In the genomic region with DNA sequence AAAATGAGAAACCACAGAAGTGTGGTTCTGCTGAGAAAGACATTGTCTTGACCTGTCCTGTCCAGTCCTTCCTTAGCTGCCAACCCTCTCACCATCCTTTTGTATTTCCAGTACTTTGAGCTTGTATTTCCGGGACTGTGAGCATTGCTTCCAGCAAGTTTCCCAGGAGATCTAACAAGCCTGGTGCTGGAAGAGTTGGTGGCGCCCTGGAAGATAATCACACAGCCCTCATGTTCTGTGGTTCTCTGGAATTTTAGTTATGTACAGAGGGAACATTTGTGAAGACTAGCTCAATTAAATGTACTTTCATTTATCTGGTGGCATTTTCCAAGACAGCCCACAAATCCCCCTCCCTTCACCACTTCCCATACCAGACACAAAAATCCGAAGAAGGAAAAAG, we compare ENCODE assay signal across 19 mouse cellular contexts.
"Had no signal": no experiment of that assay in that cellular context is flagged by ENCODE, and none has a peak within 500 bp of the region (broad histone marks: within the 10 kb centered on the region; RNA-seq: fewer than 3 reads in every experiment).

No protein-coding gene starts in this region.

- H3K27ac ChIP-seq: kidney, embryonic 15.5 days; limb, embryonic 12.5 days; limb, embryonic 15.5 days; liver, embryonic 14.5 days; lung, embryonic 15.5 days; stomach, embryonic 15.5 days had no signal

- H3K4me2 ChIP-seq: kidney, embryonic 15.5 days; limb, embryonic 12.5 days; limb, embryonic 15.5 days; liver, embryonic 11.5 days; lung, embryonic 15.5 days; midbrain, embryonic 11.5 days; stomach, embryonic 15.5 days had no signal

- H3K9me3 ChIP-seq: kidney, embryonic 15.5 days; limb, embryonic 12.5 days; limb, embryonic 15.5 days; lung, embryonic 15.5 days; stomach, embryonic 15.5 days had no signal

- DNase-seq: kidney, adult 2 months; kidney, postnatal 14 days; kidney, postnatal 4 days; left cerebral cortex, postnatal 4 days; liver, postnatal 0 days; lung, postnatal 14 days; lung, postnatal 4 days; midbrain, embryonic 14.5 days; right cerebral cortex, postnatal 14 days; spleen, adult 18-20 months; thymus, postnatal 25 days had no signal

- ATAC-seq: liver, postnatal 0 days had no signal

- H3K4me3 ChIP-seq: kidney, embryonic 15.5 days; limb, embryonic 12.5 days; limb, embryonic 15.5 days; lung, embryonic 15.5 days; stomach, embryonic 15.5 days had no signal

- H3K36me3 ChIP-seq: kidney, embryonic 15.5 days; limb, embryonic 12.5 days; limb, embryonic 15.5 days; lung, embryonic 15.5 days; stomach, embryonic 15.5 days had no signal

- H3K4me1 ChIP-seq: kidney, embryonic 15.5 days; limb, embryonic 12.5 days; limb, embryonic 15.5 days; lung, embryonic 15.5 days; stomach, embryonic 15.5 days had no signal

- H3K9ac ChIP-seq: kidney, embryonic 15.5 days; limb, embryonic 12.5 days; limb, embryonic 15.5 days; liver, embryonic 14.5 days; liver, postnatal 0 days; lung, embryonic 15.5 days; stomach, embryonic 15.5 days had no signal

- H3K27me3 ChIP-seq: kidney, embryonic 15.5 days; limb, embryonic 12.5 days; limb, embryonic 15.5 days; lung, embryonic 15.5 days; stomach, embryonic 15.5 days had no signal
